Mouse (Mus musculus) c-Kit-positive CD71-positive TER-119-positive erythroid progenitor cells, embryonic 14.5 days (primary cell): ENCODE results near the gene Metrn.
"Not testable (repeated sequence)": the region's sequence is repeated elsewhere in the genome, so short reads cannot be mapped to it uniquely, and the experiment has no call there.

Experiments
- DNase-seq: peaks from one replicate; pipeline ENCODE4 v3.0.0-alpha.2; 2013; ENCODE audit warnings: low spot score

The Metrn gene

GRCm38 (mm10) chr17:25807452-25807851 lies 10.5 kb upstream of the Metrn start:
- not testable (repeated sequence) for DNase-seq

- DNase-seq = no peak
Measured at GRCm38 (mm10) chr17:25806507-25806906, 9.6 kb upstream of the Metrn start.

GRCm38 (mm10) chr17:25802825-25803517 lies 6.0 kb upstream of the Metrn start:
- DNase-seq = no peak

GRCm38 (mm10) chr17:25801029-25801428 lies 4.1 kb upstream of the Metrn start:
- DNase-seq = peak; percentile 67

GRCm38 (mm10) chr17:25796211-25796771 lies 645 bp downstream of the Metrn start:
- no peak for DNase-seq

- DNase-seq = no peak
Measured at GRCm38 (mm10) chr17:25795609-25796092, 1.3 kb downstream of the Metrn start, which contains the start of gene AC134908.4. TSS of gene AC134908.4 (minus strand) at chr17:25795659.

- DNase-seq = no peak
Measured at GRCm38 (mm10) chr17:25794998-25795397, 1.9 kb downstream of the Metrn start.

GRCm38 (mm10) chr17:25794197-25794596 lies 2.7 kb downstream of the Metrn start:
- DNase-seq = no peak

GRCm38 (mm10) chr17:25792615-25793014 lies 4.3 kb downstream of the Metrn start, which contains the start of gene Fam173a:
TSS of gene Fam173a (minus strand) at chr17:25792901.
- DNase-seq = peak; percentile 51

- peak; percentile 85 for DNase-seq
Measured at GRCm38 (mm10) chr17:25791843-25792527, 5.0 kb downstream of the Metrn start.

- DNase-seq = no peak
Measured at GRCm38 (mm10) chr17:25791320-25791842, 5.6 kb downstream of the Metrn start.

GRCm38 (mm10) chr17:25786781-25787504 lies 10.0 kb downstream of the Metrn start:
- no peak for DNase-seq

- DNase-seq = no peak
Measured at GRCm38 (mm10) chr17:25786280-25786679, 10.7 kb downstream of the Metrn start, which contains the start of gene Ccdc78. TSS of gene Ccdc78 (plus strand) at chr17:25786580.

- peak; percentile 96 for DNase-seq
Measured at GRCm38 (mm10) chr17:25785281-25785745, 11.6 kb downstream of the Metrn start, which contains the start of gene Haghl. TSS of gene Haghl (minus strand) at chr17:25785673.

GRCm38 (mm10) chr17:25783861-25784574 lies 12.9 kb downstream of the Metrn start:
- DNase-seq = no peak

GRCm38 (mm10) chr17:25783086-25783485 lies 13.8 kb downstream of the Metrn start:
- no peak for DNase-seq

GRCm38 (mm10) chr17:25781339-25781738 lies 15.6 kb downstream of the Metrn start:
- DNase-seq = no peak

GRCm38 (mm10) chr17:25777948-25778347 lies 19.0 kb downstream of the Metrn start:
- no peak for DNase-seq

- no peak for DNase-seq
Measured at GRCm38 (mm10) chr17:25775318-25776062, 21.4 kb downstream of the Metrn start.

- DNase-seq = peak; percentile 98
Measured at GRCm38 (mm10) chr17:25773549-25774120, 23.3 kb downstream of the Metrn start, which contains the start of gene Narfl. TSS of gene Narfl (plus strand) at chr17:25773776.
